Mouse (Mus musculus) stomach, postnatal 0 days (tissue): ENCODE measurements around the gene Irx2.

Experiments
- CTCF ChIP-seq: IDR thresholded peaks from 2 replicates; pipeline ENCODE4 v1.5.1; 2016; ENCODE audit warnings: antibody characterized with exemption, low read depth, mild to moderate bottlenecking, moderate library complexity
- EP300 ChIP-seq: optimal IDR thresholded peaks from 2 replicates; pipeline ENCODE3; 2016; ENCODE audit warnings: antibody characterized with exemption

GRCm38 (mm10) chr13:72628462-72628916 lies at the start of gene Irx2:
- TF ChIP-seq CTCF, result no peak
- no peak for TF ChIP-seq EP300
